Mouse (Mus musculus): ENCODE data around the gene Hadhb. TPM values are rescaled to one million over a fixed set of nuclear protein-coding genes. Genes with fewer than 3 reads are reported as not detected.

The Hadhb gene
- total and polyA plus RNA-seq, 3 experiments = 69.5 to 118 (median 78.3) TPM

GRCm38 (mm10) chr5:30219715-30220114, 64.7 kb downstream of the Hadhb start:
- Histone ChIP-seq H3K9ac (ENCODE audit: insufficient read depth, low read depth) (no peak overlapping the region), H3K27me3 (replicated peaks) (no peaks in the 10 kb centered on the region), H3K4me1 (ENCODE audit: control insufficient read depth in 1 of 2, insufficient read depth in 2 of 2) (no peaks in the 10 kb centered on the region), H3K36me3 (replicated peaks in 1 of 2; ENCODE audit: control insufficient read depth in 1 of 2, insufficient read depth in 1 of 2, low read length in 1 of 2) (peaks cover 0 to 6% of the 10 kb centered on the region in 2 experiments), H3K27ac (ENCODE audit: insufficient read depth, low read depth) (no peak overlapping the region), H3K79me2 (replicated peaks; ENCODE audit: control insufficient read depth, extremely low read depth, insufficient read depth, poor library complexity, severe bottlenecking) (no peaks in the 10 kb centered on the region), H3K4me3 (replicated peaks in 1 of 3; ENCODE audit: low read depth in 2 of 3, low read length in 2 of 3, poor library complexity in 1 of 3) (no peak overlapping the region), H3K9me3 (replicated peaks; ENCODE audit: low read length) (no peaks in the 10 kb centered on the region), H3K4me2 (ENCODE audit: insufficient read depth, low read depth, poor library complexity, severe bottlenecking) (no peak overlapping the region)
- DNase-seq (ENCODE audit: extremely low read depth) = no peak
- dilution Hi-C loops (cut with MboI; ENCODE audit: extremely low pct_ligation_motif_present, extremely low pct_unique_long_range_greater_than_20kb, low sequenced_read_pairs) (no loop called here), in situ Hi-C loops (cut with MboI; ENCODE audit: low pct_ligation_motif_present, low pct_unique_long_range_greater_than_20kb, low sequenced_read_pairs) (loop anchor here (10.0 kb wide), 2 partner anchors 265 to 415 kb away; no protein-coding TSS in a partner anchor)
- TF ChIP-seq JUND (conservative IDR thresholded peaks at IDR 0.05; ENCODE audit: low read depth, low read length) (no peak), HCFC1 (IDR thresholded peaks at IDR 0.05; ENCODE audit: low read depth, low read length) (no peak), POLR2A (IDR thresholded peaks at IDR 0.05; ENCODE audit: low read depth, low read length) (no peak), GABPA (IDR thresholded peaks at IDR 0.05; ENCODE audit: insufficient replicate concordance, low read depth, low read length) (no peak), MYC (IDR thresholded peaks at IDR 0.05; ENCODE audit: low read depth, low read length) (no peak), ZNF384 (IDR thresholded peaks at IDR 0.05; ENCODE audit: low read depth, low read length) (no peak)

GRCm38 (mm10) chr5:30220666-30221065, 65.6 kb downstream of the Hadhb start:
- Histone ChIP-seq H3K4me2 (ENCODE audit: insufficient read depth, low read depth, poor library complexity, severe bottlenecking) (no peak overlapping the region), H3K27me3 (replicated peaks) (no peaks in the 10 kb centered on the region), H3K36me3 (replicated peaks in 1 of 2; ENCODE audit: control insufficient read depth in 1 of 2, insufficient read depth in 1 of 2, low read length in 1 of 2) (peaks cover 0 to 6% of the 10 kb centered on the region in 2 experiments), H3K9me3 (replicated peaks; ENCODE audit: low read length) (no peaks in the 10 kb centered on the region), H3K9ac (ENCODE audit: insufficient read depth, low read depth) (no peak overlapping the region), H3K4me1 (ENCODE audit: control insufficient read depth in 1 of 2, insufficient read depth in 2 of 2) (no peaks in the 10 kb centered on the region), H3K27ac (ENCODE audit: insufficient read depth, low read depth) (no peak overlapping the region), H3K4me3 (replicated peaks in 1 of 3; ENCODE audit: low read depth in 2 of 3, low read length in 2 of 3, poor library complexity in 1 of 3) (no peak overlapping the region), H3K79me2 (replicated peaks; ENCODE audit: control insufficient read depth, extremely low read depth, insufficient read depth, poor library complexity, severe bottlenecking) (no peaks in the 10 kb centered on the region)
- in situ Hi-C loops (cut with MboI; ENCODE audit: low pct_ligation_motif_present, low pct_unique_long_range_greater_than_20kb, low sequenced_read_pairs) (no loop called here), dilution Hi-C loops (cut with MboI; ENCODE audit: extremely low pct_ligation_motif_present, extremely low pct_unique_long_range_greater_than_20kb, low sequenced_read_pairs) (no loop called here)
- DNase-seq (ENCODE audit: extremely low read depth) = no peak
- TF ChIP-seq ETS1 (conservative IDR thresholded peaks at IDR 0.05; ENCODE audit: low read depth, low read length) = no peak
- TF ChIP-seq MEF2A (IDR thresholded peaks at IDR 0.05; ENCODE audit: borderline replicate concordance, low read depth, low read length) = no peak
- TF ChIP-seq KAT2A (IDR thresholded peaks at IDR 0.05; ENCODE audit: insufficient replicate concordance, low read length) = no peak
- no peak for TF ChIP-seq CHD2 (IDR thresholded peaks at IDR 0.05; ENCODE audit: low read length)
- TF ChIP-seq USF1 (IDR thresholded peaks at IDR 0.05; ENCODE audit: low read depth, low read length) = no peak
- TF ChIP-seq TCF12 (IDR thresholded peaks at IDR 0.05; ENCODE audit: low read depth, low read length) = no peak
- TF ChIP-seq POLR2A (IDR thresholded peaks at IDR 0.05; ENCODE audit: low read depth, low read length) = no peak
- no peak for TF ChIP-seq ZKSCAN1 (IDR thresholded peaks at IDR 0.05; ENCODE audit: borderline replicate concordance, low read depth, low read length)
- no peak for TF ChIP-seq NELFE (IDR thresholded peaks at IDR 0.05; ENCODE audit: low read depth, low read length)
- TF ChIP-seq PAX5 (IDR thresholded peaks at IDR 0.05; ENCODE audit: low read length) = no peak
- no peak for TF ChIP-seq EP300 (IDR thresholded peaks at IDR 0.05; ENCODE audit: low read length)
- TF ChIP-seq POLR2AphosphoS2 (IDR thresholded peaks at IDR 0.05; ENCODE audit: low read depth, low read length) = no peak
- no peak for TF ChIP-seq HCFC1 (IDR thresholded peaks at IDR 0.05; ENCODE audit: low read depth, low read length)
- TF ChIP-seq JUN (IDR thresholded peaks at IDR 0.05; ENCODE audit: insufficient read depth, low read depth, low read length) = no peak
